Mouse (Mus musculus) left cerebral cortex, adult 9 months (tissue): ENCODE data around the gene Lmtk2.
A peak's percentile ranks its signal among the peaks of the same experiment; 100 is the strongest.

Source experiments
- DNase-seq, 2 experiments: peaks; one replicate each; pipeline ENCODE4 v3.0.0; 2022; ENCODE audit warnings: low spot score in 2 of 2

Gene Lmtk2

DNA sequence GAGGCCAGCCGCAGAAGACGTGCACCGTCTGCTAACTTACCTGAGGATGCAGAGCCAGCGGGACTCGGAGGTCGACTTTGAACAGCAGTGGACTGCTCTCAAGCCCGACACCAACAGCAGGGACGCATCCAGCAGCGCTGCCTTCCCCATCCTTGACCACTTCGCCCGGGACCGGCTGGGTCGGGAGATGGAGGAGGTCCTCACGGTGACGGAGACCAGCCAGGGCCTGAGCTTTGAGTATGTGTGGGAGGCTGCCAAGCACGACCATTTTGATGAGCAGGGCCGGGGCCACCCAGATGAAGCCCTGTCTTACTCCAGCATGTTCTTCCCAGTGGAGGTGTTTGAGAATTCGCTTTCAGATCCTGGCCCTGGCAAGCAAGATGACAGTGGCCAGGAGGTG lies 73.4 kb downstream of the Lmtk2 start:
- DNase-seq = no peak

DNA sequence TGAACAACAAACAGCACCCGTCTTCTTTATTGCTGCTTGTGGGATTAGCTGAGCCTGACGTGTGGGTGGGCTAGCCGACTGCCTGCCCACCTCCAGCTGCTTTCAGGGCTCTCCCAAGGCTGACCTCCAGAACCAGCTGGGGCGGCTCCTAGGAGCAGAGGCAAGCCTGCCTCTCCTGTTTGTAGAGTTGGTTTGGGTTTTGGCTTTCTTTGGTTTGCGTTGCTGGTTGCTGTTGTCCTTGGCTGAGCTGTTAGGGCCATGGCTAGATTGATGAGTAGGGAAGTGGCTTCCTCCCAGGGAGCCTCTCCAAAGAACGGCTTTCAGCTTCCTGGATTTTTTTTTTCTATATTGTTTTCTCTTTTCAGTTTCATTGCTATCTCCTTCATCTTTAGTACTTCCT lies 78.0 kb downstream of the Lmtk2 start:
- no peak for DNase-seq

DNA sequence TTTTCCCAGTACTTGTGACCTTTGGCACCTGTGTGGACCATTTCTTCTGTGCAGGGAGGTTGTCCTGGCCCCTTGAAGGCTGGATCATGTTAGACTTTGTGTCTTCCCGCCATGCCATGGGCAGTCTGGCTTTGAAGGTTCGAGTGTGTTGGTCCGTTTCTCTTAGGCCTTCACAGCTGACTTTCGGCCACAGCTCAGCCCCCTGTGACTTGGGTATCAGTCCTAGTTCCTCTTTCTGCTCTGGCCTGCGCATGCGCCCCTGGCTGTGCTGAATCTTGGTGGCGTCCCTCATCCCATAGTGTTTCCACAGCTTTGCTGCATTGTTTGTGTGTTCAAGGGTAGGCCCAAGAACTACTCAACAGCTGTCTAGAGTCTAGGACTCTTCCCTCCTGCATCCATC lies 81.0 kb downstream of the Lmtk2 start:
- DNase-seq = no peak

DNA sequence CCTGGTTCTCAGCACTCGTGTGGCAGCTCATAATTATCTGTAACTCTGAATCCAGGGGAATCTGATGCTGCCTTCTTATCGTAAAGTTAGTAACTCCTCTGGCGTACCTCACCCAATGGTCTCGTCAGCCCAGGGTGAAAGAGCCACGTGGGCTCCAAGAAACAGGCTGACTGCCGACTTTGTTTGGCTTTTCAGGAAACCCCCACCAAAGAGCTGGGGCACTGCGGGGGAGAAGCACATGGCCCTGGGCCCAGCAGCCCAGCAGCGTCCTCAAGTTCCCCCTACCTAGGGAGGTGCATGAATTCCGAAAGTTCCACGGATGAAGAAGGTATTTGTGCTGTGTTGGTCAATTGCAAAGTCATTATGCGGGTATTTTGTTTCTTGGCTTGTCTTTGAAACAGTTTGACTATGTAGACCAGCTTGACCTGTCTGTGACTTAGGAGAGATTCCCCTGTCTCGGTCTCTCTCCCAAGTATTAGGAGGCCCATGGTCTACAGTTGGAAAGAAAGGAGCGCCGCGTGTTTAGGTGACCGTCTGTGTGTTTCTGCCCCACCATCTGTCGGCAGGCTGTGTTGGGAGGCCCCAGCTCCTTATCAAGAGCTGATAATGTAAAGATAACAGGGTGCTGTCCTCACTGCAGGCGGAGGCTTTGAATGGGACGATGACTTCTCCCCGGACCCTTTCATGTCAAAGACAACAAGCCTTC lies 82.5 kb downstream of the Lmtk2 start:
- DNase-seq = no peak

DNA sequence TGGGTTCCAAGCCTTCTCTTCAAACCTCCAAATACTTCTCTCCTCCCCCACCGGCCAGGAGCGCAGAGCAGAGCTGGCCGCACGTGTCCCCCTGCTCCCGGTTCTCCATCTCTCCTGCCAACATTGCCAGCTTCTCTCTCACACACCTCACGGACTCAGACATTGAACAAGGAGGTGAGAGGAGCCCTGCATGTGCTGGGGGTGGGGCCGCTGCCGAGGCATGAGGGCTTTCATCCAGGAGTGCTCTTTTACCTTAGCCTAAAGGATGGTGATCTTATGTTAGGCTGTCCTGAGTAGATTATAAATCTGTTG lies 83.0 kb downstream of the Lmtk2 start:
- DNase-seq = no peak

DNA sequence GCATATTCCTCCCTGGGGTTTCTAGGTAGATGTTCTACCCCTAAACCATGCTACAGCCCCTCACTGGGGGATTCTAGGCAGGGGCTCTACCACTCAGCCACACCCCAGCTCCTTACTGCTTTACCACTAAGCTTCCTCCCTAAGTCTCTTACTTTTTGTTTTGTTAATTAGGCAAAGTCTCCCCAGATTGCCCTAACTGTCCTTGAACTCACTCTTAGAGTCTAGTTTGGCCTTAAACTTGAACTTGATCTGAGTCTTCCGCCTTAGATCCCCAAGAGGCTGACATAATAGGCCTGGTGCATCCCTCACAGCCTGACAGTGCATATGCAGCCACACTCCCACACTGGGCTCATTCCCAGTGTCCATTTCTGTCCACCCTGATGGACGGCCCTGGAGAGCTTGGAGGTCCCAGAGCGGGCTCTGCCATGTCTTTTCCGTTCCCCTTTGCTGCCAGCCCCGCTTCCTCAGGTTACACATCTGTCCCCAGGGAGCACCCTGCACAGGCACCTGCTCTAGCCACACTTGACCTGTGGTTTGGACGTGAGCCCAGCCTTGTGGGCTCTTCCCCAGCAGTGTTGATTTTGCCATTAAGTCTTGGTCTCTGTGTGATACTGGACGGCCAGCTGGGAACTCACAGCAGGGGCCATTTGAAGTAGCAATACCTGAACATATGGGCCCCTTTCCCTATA lies 83.6 kb downstream of the Lmtk2 start:
- DNase-seq = no peak

DNA sequence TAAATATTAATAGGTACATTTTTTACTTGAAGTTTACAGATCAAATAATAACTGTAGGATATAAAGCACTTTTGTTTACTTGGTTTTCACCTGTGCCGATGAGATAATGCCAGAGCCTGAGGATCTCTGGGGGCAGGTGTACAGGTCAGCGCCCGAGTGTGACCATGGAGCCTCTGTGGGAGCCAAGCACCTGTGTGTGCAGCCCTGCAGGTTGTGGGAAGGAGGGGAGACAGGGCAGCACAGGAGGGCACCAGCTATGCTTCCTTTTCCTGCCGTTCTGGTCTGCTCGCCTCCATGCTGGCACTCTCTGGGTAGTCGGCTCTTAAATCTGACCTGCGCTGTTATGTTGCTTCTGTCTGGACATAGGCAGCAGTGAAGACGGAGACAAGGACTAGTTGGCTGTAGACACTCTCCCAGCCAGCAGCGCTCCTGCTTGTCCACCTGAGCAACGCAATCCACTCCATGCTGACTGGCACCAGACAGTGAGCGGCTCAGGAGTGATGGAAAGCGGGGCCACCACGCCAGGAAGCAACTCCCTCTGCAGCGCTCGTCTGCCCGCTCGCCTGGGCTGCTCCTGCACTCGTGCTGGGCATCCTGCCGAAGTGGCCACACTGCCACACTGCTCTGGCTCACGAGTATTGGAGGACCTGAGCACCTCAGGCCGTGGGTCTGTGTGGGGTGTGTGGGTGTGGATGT lies 84.3 kb downstream of the Lmtk2 start:
- DNase-seq = no peak

DNA sequence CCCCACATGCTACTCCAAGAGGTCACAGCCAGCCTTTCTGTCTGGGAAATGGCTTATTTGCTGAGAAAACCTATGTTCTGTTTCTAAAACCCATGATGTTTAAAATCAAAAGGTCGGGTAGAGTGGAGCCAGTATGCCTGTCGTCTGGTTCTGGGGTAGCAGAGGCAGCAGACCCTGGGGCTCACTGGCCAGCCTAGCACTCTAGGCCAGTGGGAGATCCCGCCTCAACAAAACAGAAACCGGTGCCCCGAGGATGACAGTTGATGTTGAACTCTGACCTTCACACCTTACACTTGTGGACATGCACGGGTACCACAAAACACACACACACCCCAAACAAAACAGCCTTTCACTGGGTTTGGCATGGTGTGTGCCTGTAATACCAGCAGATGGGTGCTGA lies 88.2 kb downstream of the Lmtk2 start:
- no peak for DNase-seq

DNA sequence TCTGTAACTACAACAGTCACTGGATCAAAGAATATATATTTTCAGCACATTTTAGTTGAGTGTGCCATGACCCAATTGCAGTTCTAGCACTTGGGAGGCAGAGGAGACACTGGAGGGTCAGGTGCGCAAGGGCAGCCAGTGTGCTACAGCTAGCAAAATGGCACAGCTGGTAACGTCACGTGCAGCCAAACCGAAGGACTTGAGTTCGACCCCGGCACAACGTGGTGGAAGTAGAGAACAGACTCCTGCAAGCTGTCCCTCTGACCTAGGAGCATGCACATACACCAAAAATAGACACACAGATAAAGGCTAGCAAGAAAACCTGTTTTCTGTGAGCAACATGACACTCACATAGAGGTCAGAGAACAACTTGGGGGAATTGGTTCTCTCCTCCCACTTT lies 89.1 kb downstream of the Lmtk2 start:
- DNase-seq = no peak

DNA sequence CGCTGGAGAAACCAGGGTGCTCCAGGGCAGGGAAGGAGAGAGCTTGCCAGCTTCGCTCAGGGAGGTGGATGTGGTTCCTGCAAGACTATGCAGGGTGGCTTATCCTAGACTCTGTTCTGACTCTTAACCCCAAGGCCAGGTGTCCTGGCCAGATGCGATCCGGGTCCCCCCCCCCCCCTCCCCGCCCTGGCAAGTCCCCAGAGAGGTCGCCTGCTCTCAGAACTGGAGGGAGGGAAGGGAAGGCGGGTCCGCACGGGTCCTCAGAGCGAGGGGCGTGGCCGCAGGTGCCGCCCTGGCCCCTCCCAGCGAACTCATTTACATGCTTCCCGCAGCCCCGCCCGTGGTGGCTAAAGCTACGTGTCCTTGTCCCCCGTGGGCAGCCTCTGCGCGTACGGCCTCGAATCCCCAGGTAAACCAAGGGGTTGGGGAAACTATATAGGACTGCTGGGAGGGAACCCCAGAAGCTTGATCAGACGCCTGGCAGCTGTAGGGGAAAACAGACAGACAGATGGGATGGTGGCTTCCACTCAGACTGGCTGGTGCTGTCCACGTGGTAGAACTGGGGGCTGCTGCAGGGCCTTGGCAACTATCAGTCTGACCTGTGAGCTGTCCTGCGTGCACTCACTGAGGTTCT lies 89.8 kb downstream of the Lmtk2 start, which contains the start of gene Bhlha15:
Bhlha15 (plus strand) TSS at position 337 of the 634 bp plus-strand sequence.
- no peak for DNase-seq

DNA sequence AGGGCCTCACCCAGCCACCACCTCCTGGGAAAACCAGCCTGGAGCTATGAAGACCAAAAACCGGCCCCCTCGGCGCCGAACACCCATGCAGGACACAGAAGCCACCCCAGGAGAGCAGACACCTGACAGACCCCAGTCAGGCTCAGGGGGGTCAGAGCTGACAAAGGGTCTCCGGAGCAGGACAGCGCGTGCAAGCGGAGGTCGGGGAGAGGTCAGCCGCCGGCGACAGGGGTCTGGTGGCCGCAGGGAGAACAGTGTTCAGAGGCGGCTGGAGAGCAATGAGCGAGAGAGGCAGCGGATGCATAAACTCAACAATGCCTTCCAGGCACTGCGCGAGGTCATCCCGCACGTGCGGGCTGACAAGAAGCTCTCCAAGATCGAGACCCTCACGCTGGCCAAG lies 90.8 kb downstream of the Lmtk2 start:
- no peak for DNase-seq

DNA sequence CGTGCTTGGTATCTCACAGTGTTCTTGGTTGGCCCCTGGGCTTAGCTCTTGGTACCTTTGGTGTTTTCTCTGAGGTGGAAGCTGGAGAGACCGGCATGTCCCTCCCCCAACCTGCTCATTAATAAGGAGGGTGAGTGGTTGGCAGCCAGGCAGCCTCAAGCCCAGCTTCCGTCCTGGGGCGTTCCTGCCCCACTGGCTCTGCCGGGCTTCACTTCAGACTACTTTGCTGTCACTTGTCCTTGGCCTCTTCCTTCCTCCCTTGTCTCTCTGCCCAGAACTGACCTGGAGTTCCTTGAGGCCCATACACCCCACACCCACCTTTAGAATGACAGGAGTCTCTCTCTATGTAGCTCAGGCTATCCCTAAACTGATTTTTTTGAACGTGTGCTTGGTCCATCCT lies 92.4 kb downstream of the Lmtk2 start:
- DNase-seq = no peak

DNA sequence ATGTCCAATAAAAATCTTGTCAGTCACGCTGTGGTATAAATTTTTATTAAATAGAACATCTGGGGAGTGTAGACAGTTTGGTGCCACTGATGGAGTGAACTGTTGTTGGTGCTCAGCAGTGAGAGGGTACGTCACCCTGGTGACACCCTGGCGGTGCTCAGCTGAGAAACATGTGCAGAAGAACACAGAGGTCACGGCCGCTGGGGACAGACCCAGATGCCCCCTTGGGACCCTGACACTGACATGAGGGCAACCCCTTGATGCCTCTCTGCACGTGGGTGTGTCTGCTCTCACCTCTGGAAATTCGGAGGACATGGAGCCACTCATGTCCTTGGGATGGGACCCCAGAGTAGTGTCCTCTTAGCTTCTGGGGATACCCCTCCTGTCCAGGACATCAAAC lies 94.2 kb downstream of the Lmtk2 start:
- DNase-seq = no peak

DNA sequence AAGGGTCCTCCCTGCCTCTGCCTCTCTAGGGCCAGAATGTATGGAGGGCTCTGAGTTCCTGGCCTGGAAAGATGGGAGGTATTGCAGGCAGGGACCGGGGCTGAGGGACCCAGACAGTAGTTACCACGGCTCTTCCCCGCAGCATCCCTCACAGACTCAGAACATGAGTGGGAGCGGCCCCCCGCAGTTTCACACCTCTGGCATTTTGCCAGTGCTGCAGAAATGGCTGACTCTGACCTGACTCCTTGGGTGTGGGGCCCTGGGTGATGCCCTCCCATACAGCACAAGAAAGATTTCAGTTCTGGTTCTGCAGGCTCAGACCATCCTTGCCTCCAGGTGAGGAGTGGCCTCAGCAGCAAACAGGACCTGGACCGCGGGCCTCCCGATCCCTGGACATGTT lies 95.3 kb downstream of the Lmtk2 start:
- DNase-seq = no peak

DNA sequence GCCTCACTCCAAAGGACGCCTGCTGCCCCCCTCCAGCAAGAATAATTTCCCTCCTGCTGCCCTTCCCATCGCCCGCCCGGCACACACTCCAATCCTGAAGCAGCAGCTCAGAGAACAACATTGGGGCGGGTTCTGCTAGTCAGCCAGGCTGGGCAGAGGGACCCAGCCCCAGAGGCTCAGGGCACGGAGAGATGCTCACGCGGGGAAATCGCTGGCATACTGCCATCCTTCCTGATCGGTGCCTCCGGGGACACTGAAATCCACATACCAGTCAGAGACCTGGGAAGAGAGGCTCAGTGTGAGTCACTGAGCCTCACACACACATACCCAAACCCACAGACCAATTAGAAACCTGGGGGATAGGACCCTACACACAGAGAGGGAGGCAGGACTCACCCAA lies 100.4 kb downstream of the Lmtk2 start:
- no peak for DNase-seq

DNA sequence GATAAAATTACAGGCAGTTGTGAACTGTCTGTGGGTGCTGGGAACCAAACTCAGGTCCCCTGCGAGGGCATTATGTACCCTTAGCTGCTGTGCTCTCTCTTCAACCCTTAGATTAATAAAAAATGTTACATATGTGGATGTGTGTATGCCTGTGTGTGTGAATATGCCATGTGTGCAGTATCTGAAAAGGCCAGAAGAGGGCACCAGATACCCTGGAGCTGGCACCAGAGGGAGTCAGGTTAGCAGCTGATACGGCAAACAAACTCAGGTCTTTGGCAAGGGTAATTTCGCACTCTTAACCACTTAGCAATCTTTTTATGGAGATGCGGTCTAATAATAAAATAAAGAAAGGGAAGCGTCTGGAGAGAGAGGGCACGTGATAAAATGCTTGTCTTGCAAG lies 102.2 kb downstream of the Lmtk2 start:
- no peak for DNase-seq

DNA sequence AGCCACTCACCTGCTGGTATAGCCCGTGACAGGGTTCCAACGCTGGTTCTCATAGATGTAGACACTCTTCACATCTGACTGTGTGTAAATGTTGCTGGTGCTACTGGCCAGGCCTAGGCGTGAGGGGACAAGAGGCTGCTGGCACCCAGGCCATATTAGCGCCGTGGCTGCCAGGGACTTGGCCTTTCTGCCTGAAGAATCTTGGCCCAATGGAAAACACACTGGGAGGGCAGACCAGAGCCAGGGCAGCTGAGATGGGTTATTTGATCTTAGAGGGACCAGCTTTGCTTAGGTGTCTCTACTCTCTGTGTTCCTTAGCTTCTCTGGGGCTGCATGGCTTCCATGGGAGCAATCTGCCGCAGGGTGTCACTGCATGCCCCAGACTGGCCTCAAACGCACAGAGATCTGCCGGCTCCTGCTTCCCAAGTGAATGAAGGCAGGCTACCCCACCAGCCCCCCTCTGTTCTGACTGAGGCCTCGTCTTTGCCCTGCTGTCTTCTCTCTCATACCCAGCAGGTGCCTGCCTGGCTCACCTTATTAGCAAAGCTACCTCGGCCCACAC lies 103.2 kb downstream of the Lmtk2 start:
- no peak for DNase-seq

DNA sequence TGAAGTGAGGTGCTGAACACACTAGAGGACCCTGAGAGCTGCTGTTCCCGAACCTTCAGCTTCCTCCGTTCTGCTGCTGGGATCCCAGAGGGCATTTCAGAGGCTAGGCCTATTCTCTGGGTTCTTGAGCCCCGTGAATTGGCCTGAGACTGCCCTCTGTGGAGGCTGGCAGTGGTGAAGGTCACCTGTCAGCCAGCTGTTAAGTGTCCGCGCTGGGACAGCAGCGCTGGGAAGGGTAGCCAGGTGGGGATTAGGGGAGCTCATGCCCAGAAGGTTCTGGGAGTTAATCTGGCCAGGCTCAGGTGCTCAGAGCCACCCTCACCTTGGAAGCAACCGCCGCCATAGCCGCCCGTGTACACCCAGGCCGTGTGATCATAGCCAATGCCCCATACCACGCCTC lies 104.1 kb downstream of the Lmtk2 start:
- no peak for DNase-seq

DNA sequence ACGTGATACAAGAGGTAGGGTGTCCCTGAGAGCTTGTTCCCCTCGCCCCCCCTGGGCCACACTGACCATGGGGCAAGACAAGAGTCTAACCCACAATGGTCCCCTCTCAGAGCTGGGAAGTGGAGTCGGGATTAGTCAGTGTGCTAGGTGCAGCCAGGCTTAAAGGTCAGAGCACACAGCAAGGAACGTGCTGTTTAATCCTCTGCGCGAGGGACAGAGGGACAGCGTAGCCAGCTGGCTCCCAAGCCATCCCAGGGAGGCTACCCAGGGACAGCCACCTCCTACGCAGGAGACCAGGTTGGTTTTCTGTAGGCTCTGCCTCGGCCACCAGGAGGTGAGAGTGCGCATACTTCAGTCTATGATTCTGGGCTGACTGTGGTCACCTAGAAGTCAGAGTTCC lies 104.7 kb downstream of the Lmtk2 start:
- no peak for DNase-seq

DNA sequence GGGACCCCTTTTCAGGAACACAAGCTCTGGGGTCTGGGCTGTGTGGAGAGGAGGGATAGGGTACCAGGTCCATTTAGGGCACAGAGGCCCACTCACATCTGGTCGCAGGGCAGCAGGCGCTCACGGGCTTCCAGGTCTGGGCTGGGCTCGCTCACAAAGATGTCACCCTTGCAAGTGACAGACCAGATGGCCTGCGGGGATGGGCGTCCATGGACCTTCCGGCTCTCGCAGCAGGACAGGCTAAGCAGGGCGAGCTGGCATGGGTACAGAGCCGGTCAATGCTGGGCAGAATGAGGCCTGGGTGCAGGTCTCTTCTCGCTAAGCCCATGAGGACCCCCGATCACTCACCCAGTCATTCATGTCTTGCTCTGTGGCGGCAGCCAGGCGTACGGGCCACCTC lies 105.8 kb downstream of the Lmtk2 start:
- DNase-seq = no peak

DNA sequence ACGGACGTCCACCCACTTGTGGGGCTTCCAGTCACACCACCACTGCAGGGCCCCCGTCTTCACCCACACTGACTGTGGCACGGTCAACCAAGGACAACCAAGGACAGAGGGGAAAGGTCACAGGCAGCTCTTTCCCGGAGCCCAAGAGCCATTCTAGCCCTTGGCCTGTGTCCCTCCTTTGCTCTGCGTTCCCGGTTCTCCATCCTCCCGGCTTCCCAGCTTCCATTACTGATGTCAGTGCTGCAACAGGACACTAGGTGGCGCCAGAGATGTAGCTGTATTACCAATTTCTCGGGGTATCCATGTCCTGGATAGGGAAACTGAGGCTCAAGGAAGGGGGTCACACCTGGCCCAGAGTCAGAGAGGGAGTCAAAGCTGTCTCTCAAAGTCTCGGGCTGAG lies 107.2 kb downstream of the Lmtk2 start:
- DNase-seq = peak in 1 of 2 experiments; percentile 60

DNA sequence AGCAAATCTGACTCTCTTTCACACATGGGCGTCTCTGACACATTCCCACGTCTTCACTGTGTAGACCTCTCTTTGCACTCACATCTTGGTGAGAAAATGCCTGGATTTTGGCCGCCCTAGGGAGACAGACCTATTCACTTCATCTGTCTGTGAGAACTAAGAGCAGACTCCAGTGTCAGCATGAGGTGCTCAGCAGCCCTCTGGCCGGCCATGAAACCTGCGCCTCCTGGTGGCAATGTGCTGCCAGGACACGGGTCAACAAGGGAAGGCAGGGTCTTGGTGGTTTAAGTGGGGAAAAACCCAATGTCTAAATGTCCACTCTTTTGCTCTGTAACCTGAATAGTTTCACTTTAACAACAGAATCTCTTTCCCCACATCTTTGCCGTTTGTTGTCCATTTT lies 114.2 kb downstream of the Lmtk2 start:
- peak in 1 of 2 experiments; percentile 47 for DNase-seq
